Mouse (Mus musculus) midbrain, embryonic 12.5 days (tissue): ENCODE data around the gene Erap1. TPM values are rescaled to one million over a fixed set of nuclear protein-coding genes. Genes with fewer than 3 reads are reported as not detected.

Experiments
- ATAC-seq: fragments of 200-750 bp; cut with Nextera tagmentation; 2 replicates; pipeline ENCODE4 v1.8.0; 2017; ENCODE audit warnings: low read depth, moderate TSS enrichment, moderate library complexity; ENCODE audit not compliant: low FRiP score
- H3K27ac ChIP-seq: fragments of 300-500 bp; sonication (generic); replicated peaks from 2 replicates; pipeline ENCODE4 v1.5.1; 2016; ENCODE audit warnings: mild to moderate bottlenecking
- H3K27me3 ChIP-seq: fragments of 300-500 bp; sonication (generic); 2 replicates; pipeline ENCODE4 v1.6.1; 2016; ENCODE audit warnings: mild to moderate bottlenecking
- H3K36me3 ChIP-seq: fragments of 300-500 bp; sonication (generic); 2 replicates; pipeline ENCODE4 v1.6.1; 2016
- H3K4me1 ChIP-seq: fragments of 300-500 bp; sonication (generic); 2 replicates; pipeline ENCODE4 v1.6.1; 2016
- H3K4me2 ChIP-seq: fragments of 300-500 bp; sonication (generic); replicated peaks from 2 replicates; pipeline ENCODE4 v1.6.1; 2016; ENCODE audit warnings: mild to moderate bottlenecking, moderate library complexity
- H3K4me3 ChIP-seq: fragments of 300-500 bp; sonication (generic); 2 replicates; pipeline ENCODE4 v1.5.1; 2016; ENCODE audit warnings: mild to moderate bottlenecking
- H3K9ac ChIP-seq: fragments of 300-500 bp; sonication (generic); replicated peaks from 2 replicates; pipeline ENCODE4 v1.6.1; 2016; ENCODE audit warnings: mild to moderate bottlenecking, moderate library complexity
- H3K9me3 ChIP-seq: fragments of 300-500 bp; sonication (generic); 2 replicates; pipeline ENCODE4 v1.6.1; 2016; ENCODE audit warnings: mild to moderate bottlenecking
- WGBS: fragments of 180-500 bp; shearing (Covaris S2); methylation state at CpG from one replicate; pipeline ENCODE4 v1.1.7; 2016; 5-methylcytosine and 5-hydroxymethylcytosine counted together
- polyA plus RNA-seq: library from polyadenylated mRNA; unstranded; fragments of >200 nt; fragmentation: Nextera tagmentation; extraction: Ambion mirVana; gene quantifications from 2 replicates; pipeline ENCODE4 v1.2.1, GENCODE M21; 2016

Erap1 gene
- polyA plus RNA-seq, 1 experiment from 2014 or later, result 5.1 TPM

DNA sequence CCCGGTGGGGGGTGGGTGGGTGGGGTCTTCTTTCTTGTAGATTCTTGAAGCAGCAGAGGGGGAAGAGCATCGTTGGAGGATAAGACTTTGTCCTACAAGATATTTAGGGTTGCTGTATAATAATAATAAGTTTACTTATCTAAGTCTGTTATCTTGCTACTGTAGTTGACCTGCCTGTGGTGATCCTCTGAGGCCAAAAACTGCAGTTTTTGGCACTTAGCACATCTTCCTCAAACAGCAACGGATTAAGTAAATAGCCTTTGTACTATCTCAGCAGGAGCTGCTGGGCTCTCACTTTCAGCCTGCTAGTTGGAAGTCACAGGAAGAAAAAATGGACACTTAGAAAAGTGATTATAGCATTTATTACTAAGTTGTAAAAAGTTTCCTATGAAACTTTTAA, 56.9 kb downstream of the Erap1 start:
- Histone ChIP-seq H3K9ac (no peak overlapping the region), H3K4me3 (no peak overlapping the region), H3K36me3 (peaks cover 4% of the 10 kb centered on the region; the same call in 1 of the 2 replicates), H3K4me2 (no peak overlapping the region), H3K27me3 (no peaks in the 10 kb centered on the region), H3K27ac (no peak overlapping the region), H3K9me3 (no peaks in the 10 kb centered on the region), H3K4me1 (no peaks in the 10 kb centered on the region)
- 54% methylated on average over 3 of the region's 3 CpGs for WGBS
- ATAC-seq, result no peak

DNA sequence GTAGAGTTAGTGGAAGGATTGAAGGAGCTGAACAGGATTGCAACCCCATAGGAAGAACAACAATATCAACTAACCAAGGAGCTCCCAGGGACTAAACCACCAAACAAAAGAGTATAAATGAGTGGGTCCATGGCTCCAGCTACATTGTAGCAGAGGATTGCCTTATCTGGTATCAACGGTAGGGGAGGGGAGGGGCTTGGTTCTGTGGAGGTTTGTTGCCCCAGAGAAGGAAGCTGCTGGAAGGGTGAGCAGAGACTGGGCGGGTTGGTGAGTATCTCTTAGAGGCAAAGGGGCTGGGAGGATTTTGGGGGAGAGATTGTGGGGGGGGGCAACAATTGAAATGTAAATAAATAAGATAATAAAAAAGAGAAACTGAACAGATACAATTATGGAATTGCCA, 79.6 kb downstream of the Erap1 start:
- 89% methylated on average over 2 of the region's 2 CpGs for WGBS
- Histone ChIP-seq H3K9ac (no peak overlapping the region), H3K4me2 (no peak overlapping the region)

GRCm38 (mm10) chr13:74733726-74734125, 94.4 kb downstream of the Erap1 start:
- H3K4me1 ChIP-seq, result no peaks in the 10 kb centered on the region
- H3K4me2 ChIP-seq, result no peak overlapping the region
- 88% methylated on average over 4 of the region's 4 CpGs for WGBS

More for the DNA sequence above, 79.6 kb downstream of the Erap1 start:
- H3K4me3 ChIP-seq, result no peak overlapping the region
- no peaks in the 10 kb centered on the region for H3K4me1 ChIP-seq
- H3K27ac ChIP-seq, result no peak overlapping the region
- H3K36me3 ChIP-seq, result no peaks in the 10 kb centered on the region
- no peaks in the 10 kb centered on the region for H3K27me3 ChIP-seq
- no peak for ATAC-seq
- H3K9me3 ChIP-seq, result 0 out of 2 replicates have a peak, but pooled peaks cover 6% of the 10 kb centered on the region

GRCm38 (mm10) chr13:74735834-74736233, 96.5 kb downstream of the Erap1 start:
- 89% methylated on average over 5 of the region's 5 CpGs for WGBS
- Histone ChIP-seq H3K4me3 (no peak overlapping the region), H3K27me3 (no peaks in the 10 kb centered on the region), H3K4me2 (no peak overlapping the region), H3K27ac (no peak overlapping the region), H3K9ac (no peak overlapping the region), H3K4me1 (no peaks in the 10 kb centered on the region), H3K36me3 (no peaks in the 10 kb centered on the region), H3K9me3 (no peaks in the 10 kb centered on the region)
- no peak for ATAC-seq

More at GRCm38 (mm10) chr13:74733726-74734125, 94.4 kb downstream of the Erap1 start:
- H3K4me3 ChIP-seq, result no peak overlapping the region
- no peaks in the 10 kb centered on the region for H3K36me3 ChIP-seq
- no peak overlapping the region for H3K27ac ChIP-seq
- no peaks in the 10 kb centered on the region for H3K27me3 ChIP-seq
- no peaks in the 10 kb centered on the region for H3K9me3 ChIP-seq
- H3K9ac ChIP-seq, result no peak overlapping the region
- ATAC-seq, result no peak

DNA sequence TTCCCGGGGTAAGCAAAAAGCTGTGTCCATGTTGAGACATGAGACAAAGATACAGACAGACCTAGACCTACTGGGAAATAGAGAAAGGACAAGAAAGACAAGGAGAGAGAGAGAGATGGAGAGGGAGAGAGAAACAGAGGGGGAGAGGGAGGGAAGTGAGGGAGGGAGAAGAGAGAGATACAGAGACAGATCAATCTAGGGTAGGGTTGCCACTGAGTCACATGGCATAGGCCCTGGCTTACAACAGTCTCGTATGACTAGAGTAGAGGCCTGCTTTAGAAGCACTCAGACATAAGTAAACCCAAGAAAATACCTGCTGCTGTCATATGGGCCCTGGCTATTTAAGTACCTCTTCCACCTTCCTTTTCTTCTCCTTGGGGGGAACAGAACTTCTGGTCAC, 97.0 kb downstream of the Erap1 start:
- Histone ChIP-seq H3K9ac (no peak overlapping the region), H3K9me3 (no peaks in the 10 kb centered on the region), H3K27me3 (no peaks in the 10 kb centered on the region), H3K4me2 (no peak overlapping the region), H3K27ac (no peak overlapping the region), H3K4me1 (no peaks in the 10 kb centered on the region), H3K36me3 (no peaks in the 10 kb centered on the region), H3K4me3 (no peak overlapping the region)
- WGBS, result 88% methylated on average over 2 of the region's 2 CpGs
- no peak for ATAC-seq

Other genes with a start within 250 kb of the Erap1 start
- 3.5 and 3.7 TPM in 2 replicates for gene Zfp72, start 248.7 kb upstream of the Erap1 start, polyA plus RNA-seq
- 95.2 and 103 TPM in 2 replicates for gene Ftl1-ps1, start 239.9 kb upstream of the Erap1 start, polyA plus RNA-seq
- gene Zfp825, start 145.6 kb upstream of the Erap1 start, polyA plus RNA-seq, result 20.4 and 21.6 TPM in 2 replicates
- 15.7 and 16.6 TPM in 2 replicates for gene Cast, start 169.2 kb downstream of the Erap1 start, polyA plus RNA-seq